Mouse (Mus musculus) forebrain, embryonic 15.5 days (tissue): ENCODE measurements around the gene Zcchc4. TPM values are rescaled to one million over a fixed set of nuclear protein-coding genes. Genes with fewer than 3 reads are reported as not detected.

Experiments
- ATAC-seq: fragments of 200-750 bp; cut with Nextera tagmentation; replicated peaks from 2 replicates; pipeline ENCODE4 v1.8.0; 2017; ENCODE audit warnings: mild to moderate bottlenecking, moderate TSS enrichment, moderate library complexity
- H3K27ac ChIP-seq: fragments of 300-500 bp; sonication (generic); replicated peaks from 2 replicates; pipeline ENCODE4 v1.5.1; 2015; ENCODE audit warnings: mild to moderate bottlenecking, inconsistent platforms
- H3K27me3 ChIP-seq: fragments of 300-500 bp; sonication (generic); 2 replicates; pipeline ENCODE4 v1.6.1; 2015; ENCODE audit warnings: inconsistent platforms
- H3K36me3 ChIP-seq: fragments of 300-500 bp; sonication (generic); 2 replicates; pipeline ENCODE4 v1.6.1; 2015; ENCODE audit warnings: mild to moderate bottlenecking, inconsistent platforms
- H3K4me1 ChIP-seq: fragments of 300-500 bp; sonication (generic); 2 replicates; pipeline ENCODE4 v1.6.1; 2015; ENCODE audit warnings: inconsistent platforms
- H3K4me2 ChIP-seq: fragments of 300-500 bp; sonication (generic); replicated peaks from 2 replicates; pipeline ENCODE4 v1.6.1; 2015; ENCODE audit warnings: mild to moderate bottlenecking, inconsistent platforms
- H3K4me3 ChIP-seq: fragments of 300-500 bp; sonication (generic); 2 replicates; pipeline ENCODE4 v1.5.1; 2015; ENCODE audit warnings: mild to moderate bottlenecking, inconsistent platforms
- H3K9ac ChIP-seq: fragments of 300-500 bp; sonication (generic); replicated peaks from 2 replicates; pipeline ENCODE4 v1.6.1; 2015; ENCODE audit warnings: mild to moderate bottlenecking, inconsistent platforms
- H3K9me3 ChIP-seq: fragments of 300-500 bp; sonication (generic); 2 replicates; pipeline ENCODE4 v1.6.1; 2016; ENCODE audit warnings: inconsistent platforms
- WGBS: fragments of 180-500 bp; shearing (Covaris S2); methylation state at CpG from one replicate; pipeline ENCODE4 v1.1.7; 2015; ENCODE audit warnings: mixed read lengths; 5-methylcytosine and 5-hydroxymethylcytosine counted together
- polyA plus RNA-seq: library from polyadenylated mRNA; unstranded; fragments of >200 nt; fragmentation: Nextera tagmentation; extraction: Ambion mirVana; gene quantifications from 2 replicates; pipeline ENCODE4 v1.2.1, GENCODE M21; 2015

Gene Zcchc4
- polyA plus RNA-seq, 1 experiment from 2014 or later, result 15.5 TPM

DNA sequence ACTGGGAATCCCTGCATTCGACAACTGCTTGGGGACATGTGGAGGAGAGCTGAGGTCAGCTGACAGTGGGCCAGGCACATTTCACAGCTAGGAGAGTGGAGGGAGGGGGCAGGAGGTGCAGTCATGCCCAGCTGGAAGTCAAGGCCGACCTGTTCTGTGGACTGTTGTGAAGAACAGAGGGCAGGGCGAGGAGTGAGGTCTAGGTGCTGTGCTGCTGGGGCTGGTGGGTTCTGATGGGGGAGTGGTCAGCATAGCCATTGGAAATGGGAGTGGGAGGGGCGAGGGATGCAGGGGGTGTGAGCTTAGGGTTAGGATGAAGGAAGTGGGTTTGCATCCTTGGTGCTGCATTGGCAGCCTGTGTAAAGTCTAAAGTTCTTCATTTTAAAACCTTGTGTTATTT lies 30.6 kb downstream of the Zcchc4 start:
- Histone ChIP-seq H3K4me2 (no peak overlapping the region), H3K4me1 (no peaks in the 10 kb centered on the region), H3K36me3 (peaks cover 6% of the 10 kb centered on the region; the same call in 1 of the 2 replicates), H3K9ac (no peak overlapping the region), H3K9me3 (no peaks in the 10 kb centered on the region), H3K27ac (no peak overlapping the region), H3K4me3 (no peak overlapping the region), H3K27me3 (no peaks in the 10 kb centered on the region)
- WGBS, result 74% methylated on average over 4 of the region's 4 CpGs
- ATAC-seq, result no peak

DNA sequence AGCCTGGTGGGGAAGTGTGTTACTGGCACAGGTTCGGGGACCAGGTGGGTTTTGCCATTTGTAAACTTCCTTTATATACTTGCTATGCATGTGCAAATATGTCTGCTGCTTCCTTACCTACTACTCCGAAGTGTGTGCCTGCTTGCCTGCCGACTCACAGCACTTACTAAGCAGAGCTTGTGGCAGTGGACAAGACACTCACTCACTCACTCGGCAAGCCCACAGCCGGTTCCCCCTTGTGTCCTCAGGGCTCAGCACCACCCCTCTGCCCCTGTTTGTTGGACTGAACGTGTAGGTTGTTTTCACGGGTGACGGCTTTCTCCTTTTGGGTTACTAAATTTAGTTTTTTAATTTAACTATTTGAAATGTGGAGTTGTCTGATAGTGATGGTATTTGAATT lies 31.1 kb downstream of the Zcchc4 start:
- H3K4me3 ChIP-seq, result no peak overlapping the region
- no peak for ATAC-seq
- no peaks in the 10 kb centered on the region for H3K27me3 ChIP-seq
- no peaks in the 10 kb centered on the region for H3K4me1 ChIP-seq
- no peak overlapping the region for H3K9ac ChIP-seq
- H3K9me3 ChIP-seq, result no peaks in the 10 kb centered on the region
- H3K36me3 ChIP-seq, result peaks cover 6% of the 10 kb centered on the region; the same call in 1 of the 2 replicates
- no peak overlapping the region for H3K27ac ChIP-seq
- no peak overlapping the region for H3K4me2 ChIP-seq
- WGBS, result 82% methylated on average over 8 of the region's 8 CpGs

DNA sequence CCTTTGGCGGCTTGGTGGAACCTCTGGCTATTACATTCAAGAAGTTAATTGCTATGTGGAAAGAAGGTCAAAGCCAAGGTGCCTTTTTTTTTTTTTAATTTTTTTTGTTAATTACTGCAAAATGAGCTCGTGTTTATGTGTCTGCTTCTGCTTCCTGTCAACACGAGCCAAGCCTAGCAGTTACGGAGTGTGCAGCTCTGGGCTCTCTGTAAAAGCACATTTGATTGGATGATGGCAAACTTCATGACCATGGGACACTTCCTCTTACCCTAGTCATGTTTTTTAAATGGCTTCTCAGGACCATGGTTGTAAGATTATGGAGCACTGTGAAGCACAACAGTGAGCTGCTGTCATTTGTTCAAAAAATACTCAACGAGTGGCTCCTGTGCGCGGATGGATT lies 31.8 kb downstream of the Zcchc4 start:
- Histone ChIP-seq H3K4me1 (no peaks in the 10 kb centered on the region), H3K9ac (no peak overlapping the region), H3K9me3 (no peaks in the 10 kb centered on the region), H3K4me3 (no peak overlapping the region), H3K27me3 (no peaks in the 10 kb centered on the region), H3K4me2 (no peak overlapping the region), H3K36me3 (peaks cover 6% of the 10 kb centered on the region; the same call in 1 of the 2 replicates), H3K27ac (no peak overlapping the region)
- no peak for ATAC-seq
- WGBS, result 87% methylated on average over 7 of the region's 7 CpGs

DNA sequence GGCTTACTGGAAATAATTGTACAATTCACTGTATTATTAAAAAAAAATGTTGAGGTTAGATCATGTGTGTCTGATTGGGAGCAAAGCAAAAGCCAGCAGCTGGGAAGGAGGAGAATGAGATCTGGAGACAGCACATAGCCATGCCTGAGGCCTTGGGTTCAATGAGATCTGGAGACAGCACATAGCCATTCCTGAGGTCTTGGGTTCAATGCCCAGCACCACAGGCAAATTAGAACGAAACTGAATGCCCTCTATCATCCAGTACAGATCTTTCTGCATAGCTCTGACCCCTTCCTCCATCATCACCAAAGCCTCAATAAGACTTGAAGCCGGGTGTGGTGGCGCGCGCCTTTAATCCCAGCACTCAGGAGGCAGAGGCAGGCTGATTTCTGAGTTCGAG lies 35.2 kb downstream of the Zcchc4 start:
- no peak for ATAC-seq
- WGBS, result 95% methylated on average over 6 of the region's 6 CpGs
- H3K27ac ChIP-seq, result no peak overlapping the region
- H3K4me3 ChIP-seq, result no peak overlapping the region
- H3K36me3 ChIP-seq, result peaks cover 10% of the 10 kb centered on the region
- no peak overlapping the region for H3K9ac ChIP-seq
- no peaks in the 10 kb centered on the region for H3K9me3 ChIP-seq
- H3K27me3 ChIP-seq, result no peaks in the 10 kb centered on the region
- no peaks in the 10 kb centered on the region for H3K4me1 ChIP-seq
- H3K4me2 ChIP-seq, result no peak overlapping the region

DNA sequence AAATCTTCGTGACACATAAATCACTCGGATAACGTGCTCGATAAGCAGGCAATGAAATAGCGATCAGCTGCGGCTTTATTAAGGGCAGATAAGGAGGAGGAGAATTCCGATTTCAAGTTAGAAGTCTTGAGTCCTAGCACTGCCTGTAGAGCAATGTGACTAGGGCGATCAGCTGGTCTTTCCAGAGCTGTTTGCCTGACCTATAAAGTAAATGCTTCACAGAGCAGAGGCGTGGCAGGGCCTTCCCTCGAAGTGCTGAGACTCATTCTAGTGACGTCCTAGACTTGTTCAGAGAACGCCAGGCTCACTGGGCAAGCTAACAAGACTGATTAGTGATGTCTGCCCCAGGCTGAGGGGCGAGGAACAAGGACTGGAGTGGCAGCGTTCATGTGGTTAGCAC lies 35.8 kb downstream of the Zcchc4 start:
- ATAC-seq, result no peak

DNA sequence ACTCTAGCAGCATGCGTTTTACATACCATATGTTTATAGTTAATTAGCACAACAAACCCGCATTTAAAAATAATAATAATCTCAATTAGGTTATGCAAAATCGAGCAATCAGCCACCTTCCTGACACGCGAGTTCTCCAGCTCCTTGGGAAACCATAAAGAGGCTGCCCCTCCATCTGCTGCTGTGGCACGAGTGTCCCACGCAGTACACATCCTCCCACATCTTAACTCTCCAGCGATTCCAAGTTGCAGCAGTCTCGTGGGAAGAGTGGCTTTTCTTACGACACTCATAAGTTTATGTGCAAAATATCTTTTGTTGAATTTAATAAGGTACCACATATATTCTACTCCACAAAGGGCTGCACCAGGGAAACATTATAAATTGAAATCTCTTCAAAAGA lies 37.2 kb downstream of the Zcchc4 start:
- no peaks in the 10 kb centered on the region for H3K9me3 ChIP-seq
- no peak for ATAC-seq
- peaks cover 15% of the 10 kb centered on the region for H3K36me3 ChIP-seq
- H3K9ac ChIP-seq, result no peak overlapping the region
- no peaks in the 10 kb centered on the region for H3K4me1 ChIP-seq
- H3K27me3 ChIP-seq, result no peaks in the 10 kb centered on the region
- no peak overlapping the region for H3K27ac ChIP-seq
- H3K4me3 ChIP-seq, result no peak overlapping the region
- no peak overlapping the region for H3K4me2 ChIP-seq
- WGBS, result 77% methylated on average over 10 of the region's 10 CpGs

More for the DNA sequence above, 35.8 kb downstream of the Zcchc4 start:
- peaks cover 10% of the 10 kb centered on the region for H3K36me3 ChIP-seq
- 93% methylated on average over 14 of the region's 14 CpGs for WGBS
- H3K27me3 ChIP-seq, result no peaks in the 10 kb centered on the region
- no peak overlapping the region for H3K4me2 ChIP-seq
- H3K27ac ChIP-seq, result no peak overlapping the region
- H3K9me3 ChIP-seq, result no peaks in the 10 kb centered on the region
- no peaks in the 10 kb centered on the region for H3K4me1 ChIP-seq
- H3K9ac ChIP-seq, result no peak overlapping the region
- no peak overlapping the region for H3K4me3 ChIP-seq

DNA sequence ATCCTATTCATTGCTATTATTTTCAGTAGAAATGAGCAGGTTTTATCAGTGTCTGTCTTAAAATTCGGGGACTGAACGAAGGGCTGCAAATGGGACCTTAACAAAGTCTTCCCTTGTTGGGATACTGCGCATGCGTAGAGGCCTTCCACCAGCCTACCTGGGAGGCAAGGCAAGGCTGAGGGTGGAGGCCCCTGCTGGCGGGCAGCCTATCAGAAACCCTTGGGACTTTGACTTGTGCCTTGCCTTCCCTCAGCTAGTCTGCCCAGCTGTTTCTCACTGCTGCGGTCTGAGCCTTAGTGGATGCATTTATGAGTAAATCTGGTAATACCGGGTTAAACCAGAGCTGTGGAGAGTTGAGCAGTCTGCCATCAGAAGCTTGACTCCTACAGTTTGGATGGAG lies 38.1 kb downstream of the Zcchc4 start:
- Histone ChIP-seq H3K27me3 (no peaks in the 10 kb centered on the region), H3K4me3 (no peak overlapping the region), H3K36me3 (peaks cover 11% of the 10 kb centered on the region; the same call in 1 of the 2 replicates), H3K9me3 (no peaks in the 10 kb centered on the region), H3K4me2 (no peak overlapping the region), H3K4me1 (no peaks in the 10 kb centered on the region), H3K9ac (no peak overlapping the region), H3K27ac (no peak overlapping the region)
- no peak for ATAC-seq
- 93% methylated on average over 7 of the region's 7 CpGs for WGBS

DNA sequence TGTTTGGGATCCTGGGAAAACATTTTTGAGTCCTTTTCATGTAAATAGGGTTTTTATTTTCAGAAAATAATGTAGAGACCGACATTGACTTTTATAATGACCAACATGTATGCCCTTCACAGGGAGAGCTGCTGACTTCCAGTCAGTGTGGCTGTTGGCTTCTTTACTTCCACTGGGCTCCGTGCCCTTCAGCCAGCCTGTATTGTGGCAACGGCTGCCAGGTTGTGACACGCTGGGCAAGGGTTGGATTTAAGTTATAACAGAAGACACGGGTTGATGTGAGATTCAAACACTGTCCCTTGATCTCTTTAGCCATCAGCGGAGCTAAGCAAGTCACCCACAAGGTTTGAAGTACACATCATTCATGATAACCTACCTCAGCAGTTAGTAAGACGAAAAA lies 43.5 kb downstream of the Zcchc4 start:
- Histone ChIP-seq H3K36me3 (peaks cover 20% of the 10 kb centered on the region), H3K27ac (no peak overlapping the region), H3K4me1 (no peaks in the 10 kb centered on the region), H3K9me3 (no peaks in the 10 kb centered on the region), H3K4me3 (no peak overlapping the region), H3K4me2 (no peak overlapping the region), H3K27me3 (no peaks in the 10 kb centered on the region), H3K9ac (no peak overlapping the region)
- no peak for ATAC-seq
- WGBS, result 88% methylated on average over 7 of the region's 7 CpGs

DNA sequence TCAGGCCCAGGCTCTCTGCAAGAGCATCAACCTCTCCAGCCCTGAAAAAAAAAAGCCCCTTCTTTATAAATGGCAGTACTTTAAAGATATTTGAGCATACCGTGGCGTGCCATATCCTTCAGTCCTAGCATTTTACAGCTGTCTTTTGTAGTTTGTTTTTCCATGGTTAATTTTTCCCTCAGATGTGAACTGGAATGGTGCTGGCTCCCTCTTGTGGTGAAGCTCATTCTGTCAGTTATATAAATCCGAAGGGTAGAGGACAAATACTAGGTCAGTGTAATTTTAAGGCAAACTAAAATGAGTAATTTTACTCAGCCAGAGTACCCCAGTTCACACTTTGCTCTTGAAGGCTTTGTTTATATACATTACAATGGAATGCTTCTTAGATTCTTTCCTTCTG lies 46.5 kb downstream of the Zcchc4 start:
- H3K4me1 ChIP-seq, result no peaks in the 10 kb centered on the region
- H3K4me2 ChIP-seq, result no peak overlapping the region
- H3K27ac ChIP-seq, result no peak overlapping the region
- H3K27me3 ChIP-seq, result no peaks in the 10 kb centered on the region
- 49% methylated on average over 3 of the region's 3 CpGs for WGBS
- peaks cover 19% of the 10 kb centered on the region for H3K36me3 ChIP-seq
- H3K4me3 ChIP-seq, result no peak overlapping the region
- no peaks in the 10 kb centered on the region for H3K9me3 ChIP-seq
- ATAC-seq, result no peak
- H3K9ac ChIP-seq, result no peak overlapping the region

DNA sequence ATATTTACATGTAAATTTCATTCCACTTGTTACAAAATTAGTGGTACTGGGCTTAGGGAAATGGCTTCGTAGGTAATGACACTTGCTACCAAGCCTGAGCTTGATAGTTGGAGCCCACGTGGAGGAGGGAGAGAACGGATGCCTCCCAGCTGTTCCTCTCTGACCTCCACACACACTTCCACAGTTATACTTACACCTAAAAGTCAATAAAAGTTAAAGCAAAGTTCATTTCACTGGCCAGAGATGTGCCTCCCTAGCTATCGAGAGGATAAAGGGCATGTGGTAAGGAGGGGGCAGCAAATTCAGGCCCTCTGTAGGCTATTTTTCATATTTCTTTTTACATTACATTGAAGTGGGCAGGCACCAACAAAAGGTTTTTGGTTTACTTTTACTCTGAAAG lies 52.7 kb downstream of the Zcchc4 start:
- ATAC-seq, result no peak
- 0 out of 2 replicates have a peak, but pooled peaks cover 3% of the 10 kb centered on the region for H3K36me3 ChIP-seq
- no peaks in the 10 kb centered on the region for H3K9me3 ChIP-seq
- no peak overlapping the region for H3K4me2 ChIP-seq
- H3K9ac ChIP-seq, result no peak overlapping the region
- H3K27me3 ChIP-seq, result no peaks in the 10 kb centered on the region
- no peak overlapping the region for H3K4me3 ChIP-seq
- H3K4me1 ChIP-seq, result 0 out of 2 replicates have a peak, but pooled peaks cover under 1% of the 10 kb centered on the region
- no peak overlapping the region for H3K27ac ChIP-seq
- WGBS, result 93% methylated on average over 4 of the region's 4 CpGs

DNA sequence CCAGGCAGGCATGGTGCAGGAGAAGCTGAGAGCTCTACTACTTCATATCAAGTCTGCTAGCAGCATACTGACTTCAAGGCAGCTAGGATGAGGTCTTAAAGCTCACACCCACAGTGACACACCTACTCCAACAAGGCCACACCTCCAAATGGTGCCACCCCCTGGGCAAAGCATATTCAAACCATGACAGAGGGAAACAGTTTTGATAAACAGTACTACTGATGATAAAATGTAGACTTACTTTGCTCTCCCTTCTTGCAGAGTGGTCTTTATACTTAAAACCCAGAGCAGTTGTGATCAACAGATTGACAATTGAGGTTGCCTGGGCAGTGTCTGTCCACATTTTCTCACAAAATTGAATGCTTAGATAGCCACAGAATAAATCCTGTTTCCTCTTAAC lies 57.8 kb downstream of the Zcchc4 start:
- Histone ChIP-seq H3K27me3 (no peaks in the 10 kb centered on the region), H3K4me3 (peak overlapping the region; percentile 74)
- ATAC-seq, result no peak

DNA sequence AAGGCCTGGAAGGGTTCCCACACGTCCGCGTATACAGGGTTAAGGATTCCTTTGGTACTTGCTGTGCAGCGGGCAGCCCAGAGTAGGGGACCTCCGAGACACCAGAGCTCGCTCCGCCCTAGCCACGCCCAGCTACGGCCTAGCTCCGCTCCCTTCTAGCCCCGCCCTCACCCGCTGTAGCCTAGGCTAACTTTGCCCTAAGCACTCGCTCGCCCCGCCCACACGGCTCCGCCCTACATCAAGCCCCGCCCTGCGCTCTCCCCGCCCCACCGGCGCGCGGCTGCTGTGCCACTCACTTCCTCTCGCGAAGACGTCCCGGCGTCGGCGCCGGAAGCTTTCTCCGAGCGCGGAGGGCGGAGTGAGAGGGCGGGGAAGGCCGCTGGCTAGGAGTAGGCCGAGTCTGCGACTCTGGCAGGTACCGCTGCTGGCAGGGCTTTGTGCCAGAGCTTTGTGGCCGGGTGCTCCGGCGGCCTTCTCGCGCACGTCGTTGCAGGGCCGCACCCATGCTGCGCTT lies 58.6 kb downstream of the Zcchc4 start, which contains the start of gene Anapc4:
Gene Anapc4 (plus strand): TSS at position 252 of the 514 bp plus-strand sequence.
- peak; percentile 99 for ATAC-seq
- Histone ChIP-seq H3K27me3 (no peaks in the 10 kb centered on the region), H3K36me3 (peaks cover 5% of the 10 kb centered on the region; the same call in 1 of the 2 replicates), H3K9ac (peak within 1 kb of the TSS; percentile 74), H3K4me1 (peaks cover 29% of the 10 kb centered on the region), H3K27ac (peak within 1 kb of the TSS; percentile 88), H3K9me3 (no peaks in the 10 kb centered on the region), H3K4me2 (peak within 1 kb of the TSS; percentile 67), H3K4me3 (peak within 1 kb of the TSS; percentile 74)
- WGBS, result under 1% methylated on average over 50 of the region's 50 CpGs

More for the DNA sequence above, 57.8 kb downstream of the Zcchc4 start:
- Histone ChIP-seq H3K9ac (peak overlapping the region; percentile 49; the same call in 1 of the 2 replicates), H3K4me2 (peak overlapping the region; percentile 67), H3K36me3 (peaks cover 4% of the 10 kb centered on the region; the same call in 1 of the 2 replicates), H3K27ac (peak overlapping the region; percentile 88), H3K9me3 (no peaks in the 10 kb centered on the region), H3K4me1 (peaks cover 29% of the 10 kb centered on the region)

DNA sequence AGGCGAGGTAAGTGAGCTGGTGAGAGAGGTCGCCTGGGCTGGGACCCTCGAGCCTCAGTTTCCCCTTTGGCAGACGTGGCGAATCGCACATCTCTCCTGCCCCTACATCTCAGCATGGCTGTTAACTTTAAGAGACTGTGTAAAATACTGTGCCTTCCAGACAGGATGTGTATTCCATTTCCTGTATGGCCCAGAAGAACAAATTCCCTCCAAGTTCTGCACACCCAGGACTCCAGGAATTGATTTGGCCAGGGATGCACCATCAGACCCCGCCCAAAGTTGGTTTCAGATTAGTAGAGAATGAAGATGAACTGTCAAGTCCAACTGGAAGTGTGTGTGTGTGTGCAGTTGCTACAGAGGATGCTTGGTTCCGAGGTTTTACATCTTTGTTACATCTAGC lies 59.2 kb downstream of the Zcchc4 start:
- Histone ChIP-seq H3K9ac (peak overlapping the region; percentile 74), H3K27ac (peak overlapping the region; percentile 88), H3K9me3 (no peaks in the 10 kb centered on the region), H3K4me1 (peaks cover 29% of the 10 kb centered on the region), H3K4me2 (peak overlapping the region; percentile 67), H3K27me3 (no peaks in the 10 kb centered on the region), H3K36me3 (peaks cover 11% of the 10 kb centered on the region), H3K4me3 (peak overlapping the region; percentile 74)
- ATAC-seq, result no peak; the same call in 1 of the 2 replicates
- 12% methylated on average over 8 of the region's 8 CpGs for WGBS
